Mouse (Mus musculus) bone marrow, adult 2 months (tissue): ENCODE measurements at regions not wholly inside any gene's neighbourhood (a gene's known extent, or its start where the extent isn't known, plus 50 kb on each side); places are given as distances from the start of the nearest gene placed in this dataset.

Experiments used
- CTCF ChIP-seq: fragments of 200-500 bp; IDR thresholded peaks from 2 replicates; pipeline ENCODE4 v1.5.1; 2011; ENCODE audit warnings: low read length, control low read depth; ENCODE audit not compliant: control insufficient read depth, insufficient read depth
- POLR2A ChIP-seq: fragments of 200-500 bp; IDR thresholded peaks from 2 replicates; pipeline ENCODE4 v1.6.1; 2011; ENCODE audit warnings: low read depth, mild to moderate bottlenecking, control low read depth, low read length, borderline replicate concordance; ENCODE audit not compliant: control insufficient read depth

GRCm38 (mm10) chr14:76341226-76341625 is 73.5 kb upstream of the Tsc22d1 start:
- TF ChIP-seq CTCF (no peak), POLR2A (no peak)
